Mouse (Mus musculus): Measurements from ENCODE around the gene Fam89b. TPM values are rescaled to one million over a fixed set of nuclear protein-coding genes. Genes with fewer than 3 reads are reported as not detected.
A peak's percentile ranks its signal among the peaks of the same experiment; 100 is the strongest.

The Fam89b gene
- polyA plus RNA-seq, 1 experiment from 2014 or later: 92.7 TPM

DNA sequence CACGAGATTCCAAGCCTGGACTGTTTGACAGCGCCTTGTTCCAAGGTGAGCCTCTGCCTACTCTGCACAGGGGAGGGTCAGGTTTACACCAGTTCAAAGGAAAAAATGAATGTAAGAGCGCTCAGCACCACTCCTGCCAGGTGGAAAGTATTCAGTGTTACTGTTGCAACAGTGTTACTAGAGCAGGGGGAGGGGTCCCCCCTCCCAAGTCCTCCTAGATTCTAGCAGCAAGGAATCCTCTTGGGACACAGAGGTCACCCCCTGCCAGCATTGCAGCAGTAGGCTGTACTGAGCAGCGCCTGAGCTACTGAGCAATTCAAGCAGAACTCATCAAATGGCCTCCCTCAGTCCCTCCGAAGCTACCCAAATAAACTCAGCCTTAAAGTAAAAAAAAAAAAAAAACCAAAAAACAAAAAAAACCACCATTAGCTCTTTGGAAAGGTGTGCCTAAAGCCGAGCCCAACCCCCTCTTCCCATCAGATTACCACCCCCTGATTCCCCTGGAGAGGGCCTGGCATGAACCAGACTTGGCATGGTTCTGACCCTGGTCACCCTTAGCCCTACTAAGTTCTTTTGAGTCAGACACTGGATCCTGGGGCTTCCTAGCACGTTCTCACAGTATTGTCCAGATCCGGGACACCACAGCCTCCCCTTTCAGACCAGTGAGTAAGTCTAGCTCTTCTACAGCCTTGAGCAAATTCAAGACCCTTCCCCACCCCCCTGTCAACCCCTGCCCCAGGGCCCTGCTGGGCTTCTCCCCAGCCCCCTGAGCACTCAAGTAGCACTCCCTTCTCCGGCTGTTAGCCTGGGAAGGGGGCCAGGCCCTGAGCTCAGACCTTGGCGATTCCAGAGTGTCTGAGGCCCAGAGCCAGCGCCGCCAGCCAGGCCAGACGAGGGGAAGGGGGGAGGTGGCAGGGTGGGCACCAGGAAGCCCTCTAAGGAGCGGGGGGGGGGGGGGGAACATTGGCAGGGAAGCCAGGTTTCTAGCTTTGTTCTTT is 11.2 kb upstream of the Fam89b start, which contains the start of gene Ltbp3:
Gene Ltbp3, plus strand, starts transcription at position 585 of the 998 bp plus-strand sequence.
- no peaks in the 10 kb centered on the region for H3K9me3 ChIP-seq (replicated peaks; ENCODE audit: low read length)
- H3K27me3 ChIP-seq (ENCODE audit: insufficient read depth, low read length): no peaks in the 10 kb centered on the region
- peak within 1 kb of the TSS; percentile 82 for H3K9ac ChIP-seq (ENCODE audit: low read depth, low read length)
- ATAC-seq (replicated peaks; ENCODE audit: low FRiP score, low read depth): no peak
- peak within 1 kb of the TSS; percentile 64 for H3K4me3 ChIP-seq (replicated peaks; ENCODE audit: low read depth, low read length)
- peak within 1 kb of the TSS; percentile 96 for H3K4me2 ChIP-seq (ENCODE audit: low read length)
- 25% methylated on average over 13 of the region's 14 CpGs for WGBS
- TF ChIP-seq CTCF (IDR thresholded peaks at IDR 0.05; ENCODE audit: low read depth): no peak
- no peaks in the 10 kb centered on the region for H3K36me3 ChIP-seq (ENCODE audit: insufficient read depth, low read length)
- peak within 1 kb of the TSS; percentile 84 for H3K27ac ChIP-seq
- peaks cover 30% of the 10 kb centered on the region for H3K4me1 ChIP-seq (replicated peaks; ENCODE audit: insufficient read depth, low read length)
- DNase-seq (ENCODE audit: low spot score): peak; percentile 55

GRCm38 (mm10) chr19:5739446-5739845 is 10.0 kb upstream of the Fam89b start:
- ATAC-seq (replicated peaks; ENCODE audit: low FRiP score, low read depth) (no peak), DNase-seq (ENCODE audit: low spot score) (no peak)
- 0 out of 2 replicates have a peak overlapping the region, but pooled peaks have one; percentile 84 for H3K27ac ChIP-seq
- H3K4me3 ChIP-seq (replicated peaks; ENCODE audit: low read depth, low read length): no peak overlapping the region
- H3K4me2 ChIP-seq (ENCODE audit: low read length): no peak overlapping the region
- no peaks in the 10 kb centered on the region for H3K27me3 ChIP-seq (ENCODE audit: insufficient read depth, low read length)
- no peak overlapping the region for H3K9ac ChIP-seq (ENCODE audit: low read depth, low read length)
- no peaks in the 10 kb centered on the region for H3K36me3 ChIP-seq (ENCODE audit: insufficient read depth, low read length)
- no peaks in the 10 kb centered on the region for H3K9me3 ChIP-seq (replicated peaks; ENCODE audit: low read length)
- H3K4me1 ChIP-seq (replicated peaks; ENCODE audit: insufficient read depth, low read length): peaks cover 24% of the 10 kb centered on the region
- WGBS: 61% methylated on average over 2 of the region's 2 CpGs
- no peak for TF ChIP-seq CTCF (IDR thresholded peaks at IDR 0.05; ENCODE audit: low read depth)

GRCm38 (mm10) chr19:5734325-5734724 is 4.9 kb upstream of the Fam89b start:
- peaks cover 14% of the 10 kb centered on the region for H3K4me1 ChIP-seq (replicated peaks; ENCODE audit: insufficient read depth, low read length)
- DNase-seq (ENCODE audit: low spot score) (no peak), ATAC-seq (replicated peaks; ENCODE audit: low FRiP score, low read depth) (no peak)
- no peaks in the 10 kb centered on the region for H3K9me3 ChIP-seq (replicated peaks; ENCODE audit: low read length)
- no peak overlapping the region for H3K9ac ChIP-seq (ENCODE audit: low read depth, low read length)
- H3K36me3 ChIP-seq (ENCODE audit: insufficient read depth, low read length): no peaks in the 10 kb centered on the region
- H3K27me3 ChIP-seq (ENCODE audit: insufficient read depth, low read length): no peaks in the 10 kb centered on the region
- no peak overlapping the region for H3K4me3 ChIP-seq (replicated peaks; ENCODE audit: low read depth, low read length)
- H3K4me2 ChIP-seq (ENCODE audit: low read length): no peak overlapping the region
- no peak overlapping the region for H3K27ac ChIP-seq
- WGBS: 86% methylated on average over 9 of the region's 9 CpGs
- TF ChIP-seq CTCF (IDR thresholded peaks at IDR 0.05; ENCODE audit: low read depth): no peak

DNA sequence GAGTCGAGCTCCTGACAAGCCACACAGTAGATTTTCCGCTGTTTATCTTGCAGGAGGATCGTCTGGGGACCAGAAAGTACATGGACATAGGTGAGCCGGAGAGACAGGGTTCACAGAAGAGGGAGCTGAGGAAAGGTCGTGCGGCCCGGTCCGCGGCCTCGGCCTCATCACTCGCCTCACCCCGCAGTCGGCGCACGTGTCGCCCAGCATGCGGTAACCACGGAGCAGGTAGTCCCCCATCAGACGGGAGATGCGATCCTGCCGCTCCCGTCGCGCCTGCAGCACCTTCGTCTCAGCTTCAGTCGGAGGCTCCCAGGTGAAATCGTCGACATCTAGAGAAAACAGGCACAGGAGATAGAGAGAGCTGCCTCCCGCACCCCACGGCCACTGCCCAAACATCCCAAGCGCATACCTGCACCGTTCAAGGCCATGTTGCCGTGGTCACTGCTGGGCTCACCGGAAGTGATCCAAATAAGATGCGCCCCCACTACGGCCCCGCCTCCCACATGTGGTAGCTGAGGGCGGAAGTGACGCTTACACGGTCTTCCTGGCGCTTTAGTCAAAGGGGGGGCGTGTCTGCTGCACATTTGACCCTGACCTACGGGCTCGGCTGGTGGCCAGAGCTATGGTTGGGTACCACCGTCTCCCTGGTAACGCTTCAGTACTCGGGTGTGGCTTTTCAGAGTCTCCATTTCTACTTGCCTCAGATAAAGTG is 2.0 kb upstream of the Fam89b start:
- Histone ChIP-seq H3K9ac (ENCODE audit: low read depth, low read length) (peak overlapping the region; percentile 69), H3K4me2 (ENCODE audit: low read length) (peak overlapping the region; percentile 95), H3K27me3 (ENCODE audit: insufficient read depth, low read length) (no peaks in the 10 kb centered on the region), H3K9me3 (replicated peaks; ENCODE audit: low read length) (no peaks in the 10 kb centered on the region), H3K4me3 (replicated peaks; ENCODE audit: low read depth, low read length) (peak overlapping the region; percentile 66), H3K27ac (no peak overlapping the region), H3K36me3 (ENCODE audit: insufficient read depth, low read length) (no peaks in the 10 kb centered on the region), H3K4me1 (replicated peaks; ENCODE audit: insufficient read depth, low read length) (peaks cover 33% of the 10 kb centered on the region)
- DNase-seq (ENCODE audit: low spot score) (peak; percentile 98), ATAC-seq (replicated peaks; ENCODE audit: low FRiP score, low read depth) (peak; percentile 87)
- no peak for TF ChIP-seq CTCF (IDR thresholded peaks at IDR 0.05; ENCODE audit: low read depth)
- WGBS: under 1% methylated on average over 47 of the region's 47 CpGs

DNA sequence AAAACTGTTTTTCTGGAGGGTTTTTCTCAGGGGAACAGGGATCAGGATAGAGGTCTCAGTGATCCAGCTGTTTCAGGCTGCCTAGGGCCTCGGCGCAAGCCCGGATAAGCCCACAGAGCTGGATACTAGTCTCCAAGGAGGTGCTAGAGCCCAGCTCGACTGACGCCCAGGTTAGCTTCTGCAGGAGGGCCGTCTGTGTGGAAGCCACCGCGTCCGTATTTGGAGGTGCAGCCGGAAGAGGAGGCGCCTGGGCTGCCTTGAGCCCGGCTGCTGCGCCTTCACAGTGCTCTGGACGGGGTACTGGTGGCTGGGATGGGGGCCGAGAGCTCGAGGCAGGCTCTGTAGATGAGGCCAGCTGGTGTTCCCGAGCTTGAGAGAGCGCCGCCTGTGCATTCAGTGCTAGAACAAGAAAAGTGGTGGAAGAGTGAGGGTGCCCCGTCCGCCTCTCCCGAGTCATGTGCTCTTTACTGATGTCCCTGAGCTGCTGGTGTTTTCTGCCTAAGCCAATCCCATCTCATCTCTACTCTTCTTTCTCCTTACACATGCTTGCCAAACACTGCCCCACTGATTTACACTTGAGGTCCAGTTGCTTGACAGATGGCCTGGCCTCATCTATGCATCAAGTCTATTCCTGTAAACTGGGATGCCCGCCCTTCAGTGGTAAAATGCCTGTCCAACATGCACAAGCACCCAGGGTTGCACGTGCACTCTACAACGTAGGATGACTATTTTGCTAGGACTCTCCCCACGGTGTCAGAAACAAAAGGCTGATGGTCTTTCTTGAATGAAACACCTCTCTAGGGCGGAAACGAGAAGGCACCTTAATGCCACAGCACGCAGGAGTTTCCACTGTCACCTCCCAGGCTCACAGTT is 1.1 kb upstream of the Fam89b start:
- 77% methylated on average over 29 of the region's 29 CpGs for WGBS

More for the DNA sequence above, 1.1 kb upstream of the Fam89b start:
- Histone ChIP-seq H3K4me2 (ENCODE audit: low read length) (peak overlapping the region; percentile 95), H3K27me3 (ENCODE audit: insufficient read depth, low read length) (no peaks in the 10 kb centered on the region), H3K4me3 (replicated peaks; ENCODE audit: low read depth, low read length) (peak overlapping the region; percentile 66), H3K9ac (ENCODE audit: low read depth, low read length) (peak overlapping the region; percentile 69; the same call in 1 of the 2 replicates), H3K9me3 (replicated peaks; ENCODE audit: low read length) (no peaks in the 10 kb centered on the region), H3K36me3 (ENCODE audit: insufficient read depth, low read length) (no peaks in the 10 kb centered on the region), H3K4me1 (replicated peaks; ENCODE audit: insufficient read depth, low read length) (peaks cover 35% of the 10 kb centered on the region), H3K27ac (no peak overlapping the region)
- DNase-seq (ENCODE audit: low spot score): no peak
- no peak for TF ChIP-seq CTCF (IDR thresholded peaks at IDR 0.05; ENCODE audit: low read depth)
- ATAC-seq (replicated peaks; ENCODE audit: low FRiP score, low read depth): no peak

Measured in kidney, postnatal 0 days (tissue).